9 mouse cellular contexts compared by ENCODE assay signal in the genomic region with DNA sequence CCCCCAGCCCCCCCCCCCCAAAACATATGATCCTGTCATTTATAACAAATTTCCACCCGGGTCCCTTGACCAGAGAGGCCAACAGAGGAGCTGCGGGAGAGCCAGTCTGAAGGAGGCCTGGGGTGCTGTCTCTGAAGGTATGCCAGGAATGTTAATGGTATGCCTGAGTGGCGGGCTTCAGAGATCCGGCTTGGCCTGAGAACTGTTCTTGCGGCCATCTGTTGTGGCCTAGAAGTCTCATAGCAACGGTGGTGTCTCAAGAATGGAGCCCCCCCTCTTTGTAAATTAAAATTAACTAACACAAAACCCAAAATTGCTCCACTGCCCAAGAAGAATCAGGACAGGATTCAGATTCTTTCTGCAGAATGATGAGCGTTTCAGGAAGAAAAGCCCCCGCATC.
DNase-seq lines count a peak whose midpoint lies in the region; ATAC-seq and TF ChIP-seq lines count a peak whose summit lies in the region.
"Had no signal": no experiment of that assay in that cellular context is flagged by ENCODE, and none has a peak within 500 bp of the region (broad histone marks: within the 10 kb centered on the region; RNA-seq: fewer than 3 reads in every experiment).

No protein-coding gene starts in this region.

- TF ChIP-seq POLR2A in thymus, adult 2 months (IDR thresholded peaks at IDR 0.05; ENCODE audit: control insufficient read depth, extremely low read depth, insufficient read depth, low read length, poor library complexity) = no peak

- no peak overlapping the region for H3K27ac ChIP-seq in left cerebral cortex, adult 2 months
- no peak overlapping the region for H3K27ac ChIP-seq in embryonic facial prominence, embryonic 15.5 days (replicated peaks)
- H3K27ac ChIP-seq in kidney, embryonic 16.5 days (ENCODE audit: low read length) = peak overlapping the region; percentile 62
- H3K27ac ChIP-seq in midbrain, embryonic 14.5 days (replicated peaks; ENCODE audit: low read depth, low read length) = no peak overlapping the region
- no peak overlapping the region for H3K27ac ChIP-seq in thymus, adult 2 months (ENCODE audit: control insufficient read depth, insufficient read depth, low read length)

- H3K4me1 ChIP-seq in embryonic facial prominence, embryonic 15.5 days = peaks cover 24% of the 10 kb centered on the region
- peaks cover 49% of the 10 kb centered on the region for H3K4me1 ChIP-seq in kidney, embryonic 16.5 days (ENCODE audit: insufficient read depth, low read length)
- H3K4me1 ChIP-seq in midbrain, embryonic 14.5 days (ENCODE audit: control insufficient read depth, insufficient read depth, low read length) = peaks cover 13% of the 10 kb centered on the region; the same call in 1 of the 2 replicates
- H3K4me1 ChIP-seq in thymus, adult 2 months (replicated peaks; ENCODE audit: control insufficient read depth, insufficient read depth, low read length) = no peaks in the 10 kb centered on the region

- H3K36me3 ChIP-seq in embryonic facial prominence, embryonic 15.5 days = no peaks in the 10 kb centered on the region
- no peaks in the 10 kb centered on the region for H3K36me3 ChIP-seq in kidney, embryonic 16.5 days (ENCODE audit: insufficient read depth, low read length)
- no peaks in the 10 kb centered on the region for H3K36me3 ChIP-seq in midbrain, embryonic 14.5 days (ENCODE audit: control insufficient read depth, insufficient read depth, low read length)
- H3K36me3 ChIP-seq in thymus, adult 2 months (ENCODE audit: control insufficient read depth, insufficient read depth, low read length) = no peaks in the 10 kb centered on the region

- TF ChIP-seq CTCF in left cerebral cortex, adult 2 months (IDR thresholded peaks at IDR 0.05) = no peak
- TF ChIP-seq CTCF in thymus, adult 2 months (IDR thresholded peaks at IDR 0.05; ENCODE audit: borderline replicate concordance, control insufficient read depth, extremely low read depth, insufficient read depth, low read length, poor library complexity) = no peak

- intact Hi-C loops in left cerebral cortex, postnatal 4 days (cut with DNase I) = no loop called here
- intact Hi-C loops in left cerebral cortex, adult 2 months (cut with DNase I) = no loop called here

- 10% methylated on average over 8 of the region's 8 CpGs for WGBS in embryonic facial prominence, embryonic 15.5 days
- 18% methylated on average over 8 of the region's 8 CpGs for WGBS in kidney, embryonic 16.5 days
- WGBS in midbrain, embryonic 14.5 days = 3% methylated on average over 8 of the region's 8 CpGs
- 77% methylated on average over 8 of the region's 8 CpGs for WGBS in thymus, adult 2 months

- peak; percentile 49; the same call in 1 of the 2 replicates for ATAC-seq in embryonic facial prominence, embryonic 15.5 days (ENCODE audit: insufficient number of reproducible peaks, low FRiP score, low TSS enrichment, low read depth)
- ATAC-seq in kidney, embryonic 16.5 days (ENCODE audit: low FRiP score, low TSS enrichment) = peak; percentile 88
- no peak for ATAC-seq in midbrain, embryonic 14.5 days (ENCODE audit: low FRiP score, low TSS enrichment)

- 0 out of 2 replicates have a peak, but pooled peaks cover 15% of the 10 kb centered on the region for H3K27me3 ChIP-seq in embryonic facial prominence, embryonic 15.5 days
- H3K27me3 ChIP-seq in kidney, embryonic 16.5 days (ENCODE audit: insufficient read depth, low read length) = no peaks in the 10 kb centered on the region; the same call in 1 of the 2 replicates
- peaks cover 4% of the 10 kb centered on the region; the same call in 1 of the 2 replicates for H3K27me3 ChIP-seq in midbrain, embryonic 14.5 days (ENCODE audit: control insufficient read depth, insufficient read depth, low read length)
- peaks cover 4% of the 10 kb centered on the region; the same call in 1 of the 2 replicates for H3K27me3 ChIP-seq in thymus, adult 2 months (ENCODE audit: control insufficient read depth, insufficient read depth, low read length)

- no peaks in the 10 kb centered on the region for H3K9me3 ChIP-seq in embryonic facial prominence, embryonic 15.5 days (replicated peaks)
- H3K9me3 ChIP-seq in kidney, embryonic 16.5 days (ENCODE audit: low read length) = no peaks in the 10 kb centered on the region
- H3K9me3 ChIP-seq in midbrain, embryonic 14.5 days (ENCODE audit: control insufficient read depth, low read length) = no peaks in the 10 kb centered on the region

- H3K4me3 ChIP-seq in left cerebral cortex, adult 2 months = no peak overlapping the region
- H3K4me3 ChIP-seq in embryonic facial prominence, embryonic 15.5 days (replicated peaks) = no peak overlapping the region
- no peak overlapping the region for H3K4me3 ChIP-seq in kidney, embryonic 16.5 days (ENCODE audit: low read length)
- H3K4me3 ChIP-seq in midbrain, embryonic 14.5 days (replicated peaks; ENCODE audit: low read depth, low read length) = no peak overlapping the region
- H3K4me3 ChIP-seq in thymus, adult 2 months (ENCODE audit: control insufficient read depth, insufficient read depth, low read length) = no peak overlapping the region
- H3K4me3 ChIP-seq: myocyte had no signal

- peak; percentile 34 for DNase-seq in left cerebral cortex, postnatal 4 days
- no peak for DNase-seq in left cerebral cortex, adult 2 months (ENCODE audit: extremely low spot score in 1 of 2, low spot score in 2 of 2)
- peak; percentile 53 for DNase-seq in midbrain, embryonic 14.5 days
- DNase-seq in thymus, adult 2 months = no peak
- DNase-seq in right cerebral cortex, adult 2 months (ENCODE audit: low spot score in 2 of 2) = no peak
- no peak for DNase-seq in urinary bladder, postnatal 14 days (ENCODE audit: low spot score)

- H3K9ac ChIP-seq in embryonic facial prominence, embryonic 15.5 days = no peak overlapping the region
- no peak overlapping the region for H3K9ac ChIP-seq in kidney, embryonic 16.5 days (replicated peaks; ENCODE audit: low read length)
- H3K9ac ChIP-seq in midbrain, embryonic 14.5 days (replicated peaks; ENCODE audit: low read length) = no peak overlapping the region

- no peak overlapping the region for H3K4me2 ChIP-seq in embryonic facial prominence, embryonic 15.5 days (replicated peaks)
- peak overlapping the region; percentile 15; the same call in 1 of the 2 replicates for H3K4me2 ChIP-seq in kidney, embryonic 16.5 days (replicated peaks; ENCODE audit: low read depth, low read length)
- H3K4me2 ChIP-seq in midbrain, embryonic 14.5 days (ENCODE audit: low read length) = no peak overlapping the region

Comparison
In these comparisons a context has a peak if more than half of its experiments do, and no peak if none do; other contexts are left out.
1. DNase-seq: peak in left cerebral cortex, postnatal 4 days (single experiment) and midbrain, embryonic 14.5 days (single experiment); none in left cerebral cortex, adult 2 months (0 of 2), thymus, adult 2 months (single experiment), right cerebral cortex, adult 2 months (0 of 2) and urinary bladder, postnatal 14 days (single experiment).